Mouse (Mus musculus) kidney, embryonic 16.5 days (tissue): ENCODE measurements around the gene Aox4. TPM values are rescaled to one million over a fixed set of nuclear protein-coding genes. Genes with fewer than 3 reads are reported as not detected.

Experiments
- ATAC-seq: fragments of 200-750 bp; cut with Nextera tagmentation; 2 replicates; pipeline ENCODE4 v1.8.0; 2017; ENCODE audit warnings: moderate TSS enrichment; ENCODE audit not compliant: low FRiP score, low TSS enrichment
- H3K27ac ChIP-seq: fragments of 300-500 bp; sonication (generic); 2 replicates; pipeline ENCODE4 v1.5.1; 2014; ENCODE audit warnings: low read length
- H3K27me3 ChIP-seq: fragments of 300-500 bp; sonication (generic); 2 replicates; pipeline ENCODE4 v1.6.1; 2014; ENCODE audit warnings: low read length, control low read depth, mixed read lengths; ENCODE audit not compliant: insufficient read depth
- H3K36me3 ChIP-seq: fragments of 300-500 bp; sonication (generic); 2 replicates; pipeline ENCODE4 v1.6.1; 2014; ENCODE audit warnings: low read length, control low read depth, mixed read lengths; ENCODE audit not compliant: insufficient read depth
- H3K4me1 ChIP-seq: fragments of 300-500 bp; sonication (generic); 2 replicates; pipeline ENCODE4 v1.6.1; 2014; ENCODE audit warnings: low read length, control low read depth, mixed read lengths; ENCODE audit not compliant: insufficient read depth
- H3K4me2 ChIP-seq: fragments of 300-500 bp; sonication (generic); replicated peaks from 2 replicates; pipeline ENCODE4 v1.6.1; 2014; ENCODE audit warnings: low read depth, low read length
- H3K4me3 ChIP-seq: fragments of 300-500 bp; sonication (generic); 2 replicates; pipeline ENCODE4 v1.5.1; 2014; ENCODE audit warnings: mild to moderate bottlenecking, low read length
- H3K9ac ChIP-seq: fragments of 300-500 bp; sonication (generic); replicated peaks from 2 replicates; pipeline ENCODE4 v1.6.1; 2014; ENCODE audit warnings: low read length
- H3K9me3 ChIP-seq: fragments of 300-500 bp; sonication (generic); 2 replicates; pipeline ENCODE4 v1.6.1; 2016; ENCODE audit warnings: low read length, control low read depth
- WGBS: fragments of 180-500 bp; shearing (Covaris S2); extraction: QIAGEN DNeasy Blood & Tissue Kit; methylation state at CpG from one replicate; pipeline ENCODE4 v1.1.7; 2014; 5-methylcytosine and 5-hydroxymethylcytosine counted together
- polyA plus RNA-seq: library from polyadenylated mRNA; unstranded; fragments of >200 nt; fragmentation: Nextera tagmentation; extraction: Ambion mirVana; gene quantifications from 2 replicates; pipeline ENCODE4 v1.2.1, GENCODE M21; 2015

Gene Aox4
- polyA plus RNA-seq: 0.02 TPM in 1 of 2 replicates, not detected in the other

DNA sequence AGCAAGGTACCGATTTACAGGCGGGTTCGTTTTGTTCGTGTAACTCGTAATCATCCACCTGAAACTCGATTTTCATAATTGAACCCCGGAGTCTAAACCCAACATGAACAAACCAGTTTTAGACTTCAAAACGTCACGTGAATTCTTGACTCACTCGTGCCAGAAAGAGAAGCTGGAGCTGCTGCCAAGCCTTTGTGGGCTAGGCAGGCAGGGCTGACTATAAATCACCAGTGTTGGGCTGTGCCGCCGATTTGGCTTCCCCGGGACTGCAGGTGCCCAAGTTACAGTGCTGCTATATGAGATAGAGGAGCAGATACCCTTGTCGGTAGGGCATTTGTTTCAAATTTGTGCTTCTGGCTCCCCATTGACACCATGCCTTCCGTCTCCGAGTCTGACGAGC is at the start of gene Aox4:
Gene Aox4, plus strand, starts transcription at position 195 of the 400 bp plus-strand sequence.
- no peak within 1 kb of the TSS for H3K9ac ChIP-seq
- no peaks in the 10 kb centered on the region for H3K36me3 ChIP-seq
- H3K4me3 ChIP-seq: no peak within 1 kb of the TSS
- ATAC-seq: no peak
- no peaks in the 10 kb centered on the region for H3K4me1 ChIP-seq
- no peak within 1 kb of the TSS for H3K4me2 ChIP-seq
- H3K27me3 ChIP-seq: no peaks in the 10 kb centered on the region
- no peak within 1 kb of the TSS for H3K27ac ChIP-seq
- 55% methylated on average over 17 of the region's 17 CpGs for WGBS
- H3K9me3 ChIP-seq: peaks cover 2% of the 10 kb centered on the region; the same call in 1 of the 2 replicates

DNA sequence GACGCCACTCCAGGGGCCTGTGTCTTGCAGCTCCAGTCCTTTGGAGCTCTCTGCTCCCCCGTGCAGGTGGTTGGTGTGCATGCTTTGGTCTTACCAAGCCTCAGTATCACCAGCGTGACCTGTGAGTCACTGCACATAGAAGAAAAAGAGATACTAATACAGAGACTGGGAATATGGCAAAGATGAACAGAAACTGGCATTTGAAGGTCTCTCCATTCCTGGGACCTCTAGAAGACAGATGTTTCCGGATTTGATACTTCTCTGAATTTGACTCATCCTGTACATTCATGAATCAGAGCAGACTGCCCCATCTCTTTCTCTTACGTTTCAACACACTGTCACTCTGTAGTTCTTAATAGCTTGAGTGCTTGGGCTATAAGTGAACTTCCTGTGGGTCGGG is 40.3 kb upstream of the Aox4 start:
- Histone ChIP-seq H3K9me3 (no peaks in the 10 kb centered on the region), H3K27ac (no peak overlapping the region), H3K4me3 (no peak overlapping the region), H3K4me2 (no peak overlapping the region), H3K36me3 (no peaks in the 10 kb centered on the region), H3K9ac (no peak overlapping the region), H3K27me3 (no peaks in the 10 kb centered on the region), H3K4me1 (no peaks in the 10 kb centered on the region)
- 70% methylated on average over 6 of the region's 6 CpGs for WGBS
- no peak for ATAC-seq

DNA sequence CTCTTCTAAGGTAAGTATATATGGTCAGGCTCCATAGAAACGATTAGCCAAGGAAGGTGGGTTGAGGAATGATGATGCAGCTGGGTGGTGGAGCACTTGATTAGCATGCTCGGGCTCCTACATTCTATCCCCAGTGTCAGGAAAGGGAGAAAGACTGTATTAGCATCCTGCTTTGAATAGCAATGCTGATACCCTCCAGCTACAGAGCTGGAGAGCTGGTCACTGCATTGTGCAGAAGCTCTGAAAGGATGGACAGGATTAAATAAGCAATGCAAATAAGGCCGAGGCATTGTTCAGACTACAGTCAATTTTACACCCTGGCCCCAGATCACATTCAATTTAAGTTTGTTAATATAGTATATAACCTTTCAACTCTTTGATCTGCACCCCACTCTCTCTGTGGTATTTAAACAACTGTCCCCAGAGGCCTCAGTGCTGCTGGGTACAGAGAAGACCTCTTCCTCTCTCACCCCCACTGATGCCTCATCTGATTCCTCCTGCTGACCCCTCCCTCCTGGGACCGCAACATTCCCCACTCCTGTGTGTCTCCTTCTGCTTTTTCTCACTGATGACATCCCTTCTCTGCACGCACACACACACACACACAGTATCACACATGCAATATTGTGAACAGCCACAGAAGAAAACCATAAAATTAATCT is 21.6 kb upstream of the Aox4 start:
- no peak for ATAC-seq
- Histone ChIP-seq H3K27ac (no peak overlapping the region), H3K36me3 (no peaks in the 10 kb centered on the region), H3K9me3 (no peaks in the 10 kb centered on the region), H3K4me1 (no peaks in the 10 kb centered on the region), H3K27me3 (no peaks in the 10 kb centered on the region), H3K4me3 (no peak overlapping the region), H3K4me2 (no peak overlapping the region), H3K9ac (no peak overlapping the region)
- WGBS: 64% methylated on average over 5 of the region's 5 CpGs

DNA sequence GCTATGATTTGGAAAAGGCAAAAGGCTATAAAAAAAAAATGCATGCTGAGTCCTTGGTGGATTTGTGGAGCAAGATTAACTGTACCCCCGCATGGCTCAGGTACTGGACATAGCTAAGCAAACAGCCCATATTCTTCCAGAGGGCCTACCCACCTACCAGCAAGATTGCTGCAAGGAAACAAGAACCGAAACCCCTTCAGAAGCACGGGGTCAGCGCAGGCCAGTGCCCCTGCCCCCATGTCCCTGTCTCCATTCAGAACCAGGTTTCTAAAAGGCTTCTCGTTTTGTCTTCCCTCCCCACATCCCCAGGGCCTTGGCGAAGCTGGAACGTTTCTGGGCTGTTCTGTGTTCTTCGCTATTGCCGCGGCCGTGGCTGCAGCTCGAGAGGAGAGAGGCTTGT is 15.9 kb upstream of the Aox4 start:
- Histone ChIP-seq H3K9me3 (no peaks in the 10 kb centered on the region), H3K27ac (no peak overlapping the region), H3K27me3 (no peaks in the 10 kb centered on the region), H3K9ac (no peak overlapping the region), H3K4me3 (no peak overlapping the region), H3K4me1 (no peaks in the 10 kb centered on the region), H3K36me3 (no peaks in the 10 kb centered on the region), H3K4me2 (no peak overlapping the region)
- WGBS: 75% methylated on average over 12 of the region's 12 CpGs
- ATAC-seq: no peak

DNA sequence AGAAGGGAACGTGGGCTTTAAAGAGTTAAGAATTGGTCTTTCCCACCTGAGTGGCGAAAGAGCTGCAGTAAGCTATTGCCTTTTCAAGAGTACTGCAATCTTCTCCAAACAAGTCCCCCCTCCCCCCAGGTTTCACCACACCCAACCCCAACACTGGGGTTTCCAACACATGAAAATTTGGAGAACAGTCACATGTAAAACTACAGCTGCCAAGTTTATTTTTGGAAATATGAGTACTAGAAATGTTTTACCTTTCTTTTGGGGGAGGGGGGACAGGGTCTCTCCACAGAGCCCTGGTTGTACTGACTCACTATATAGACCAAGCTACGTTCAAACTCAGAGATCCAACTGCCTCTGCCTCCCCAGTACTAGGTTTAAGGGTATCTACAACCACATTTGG is 15.2 kb upstream of the Aox4 start:
- 79% methylated on average over 3 of the region's 3 CpGs for WGBS
- no peak for ATAC-seq
- H3K4me3 ChIP-seq: no peak overlapping the region
- no peaks in the 10 kb centered on the region for H3K4me1 ChIP-seq
- no peak overlapping the region for H3K4me2 ChIP-seq
- no peaks in the 10 kb centered on the region for H3K27me3 ChIP-seq
- H3K36me3 ChIP-seq: no peaks in the 10 kb centered on the region
- no peak overlapping the region for H3K9ac ChIP-seq
- no peak overlapping the region for H3K27ac ChIP-seq
- no peaks in the 10 kb centered on the region for H3K9me3 ChIP-seq

DNA sequence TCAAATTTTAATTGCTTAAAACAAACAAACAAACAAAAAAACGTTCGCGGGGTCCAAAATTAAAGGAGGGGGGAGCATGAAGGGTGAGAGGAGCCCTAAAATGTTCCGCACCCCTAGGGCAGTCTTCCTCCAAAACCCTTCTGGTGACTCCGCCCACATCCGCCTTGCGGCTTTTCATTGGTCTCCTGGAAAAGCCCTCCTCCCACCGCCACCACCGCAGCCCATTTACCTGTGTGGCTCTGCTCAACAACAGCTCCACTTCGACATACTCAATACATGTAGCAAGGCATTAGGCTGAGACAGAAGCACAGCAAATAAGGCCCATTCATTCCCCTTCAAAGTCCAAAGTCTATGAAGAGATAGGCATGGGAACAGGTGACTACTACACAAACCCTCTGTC is 14.7 kb upstream of the Aox4 start:
- H3K4me2 ChIP-seq: peak overlapping the region; percentile 25; the same call in 1 of the 2 replicates
- no peak overlapping the region for H3K4me3 ChIP-seq
- no peak for ATAC-seq
- H3K9ac ChIP-seq: no peak overlapping the region
- no peaks in the 10 kb centered on the region for H3K36me3 ChIP-seq
- 24% methylated on average over 10 of the region's 10 CpGs for WGBS
- H3K27me3 ChIP-seq: no peaks in the 10 kb centered on the region
- no peak overlapping the region for H3K27ac ChIP-seq
- H3K9me3 ChIP-seq: no peaks in the 10 kb centered on the region
- no peaks in the 10 kb centered on the region for H3K4me1 ChIP-seq

DNA sequence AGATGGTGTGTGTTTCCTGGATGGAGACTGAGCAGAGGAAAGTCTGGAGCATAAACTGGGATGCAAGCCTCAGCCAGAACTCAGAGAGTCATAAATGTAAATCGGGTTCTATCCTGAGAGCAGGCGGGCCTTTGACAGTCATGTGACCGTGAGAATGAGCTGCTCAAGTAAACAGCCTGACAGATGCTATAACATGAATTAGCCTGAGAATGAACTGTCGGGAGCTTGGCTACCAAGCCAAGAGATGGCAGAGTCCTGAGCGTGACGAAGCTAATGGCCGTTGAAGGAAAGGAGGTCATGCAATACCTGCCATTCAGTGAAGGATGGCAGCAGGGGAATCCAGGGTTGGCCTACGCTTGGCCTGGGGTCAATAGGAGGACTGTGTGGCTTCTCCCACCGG is 13.2 kb upstream of the Aox4 start:
- Histone ChIP-seq H3K4me3 (no peak overlapping the region), H3K27ac (no peak overlapping the region), H3K4me1 (no peaks in the 10 kb centered on the region), H3K36me3 (no peaks in the 10 kb centered on the region), H3K9me3 (no peaks in the 10 kb centered on the region), H3K4me2 (0 out of 2 replicates have a peak overlapping the region, but pooled peaks have one; percentile 1), H3K27me3 (no peaks in the 10 kb centered on the region), H3K9ac (no peak overlapping the region)
- WGBS: 20% methylated on average over 9 of the region's 9 CpGs
- ATAC-seq: peak; percentile 67; the same call in 1 of the 2 replicates

DNA sequence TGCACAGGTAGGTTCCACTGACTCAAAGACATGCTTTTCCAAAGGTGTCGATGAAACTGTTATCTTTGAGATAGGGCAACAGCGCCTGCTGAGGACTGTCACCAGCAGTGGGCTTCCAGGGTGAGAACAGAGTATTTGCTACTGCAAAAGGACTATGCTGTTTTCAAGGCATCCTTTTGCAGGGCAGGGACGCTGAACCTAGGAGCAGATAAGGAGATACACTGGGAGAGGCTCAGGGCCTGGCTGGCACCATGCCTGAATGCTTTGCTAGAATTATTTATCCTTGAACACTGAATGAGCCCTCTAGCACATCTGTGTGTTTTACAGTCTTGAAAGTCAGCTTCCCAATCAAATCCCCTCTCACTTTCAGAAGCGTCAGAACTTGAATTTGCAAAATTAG is 11.8 kb upstream of the Aox4 start:
- no peaks in the 10 kb centered on the region for H3K9me3 ChIP-seq
- WGBS: 79% methylated on average over 4 of the region's 4 CpGs
- no peaks in the 10 kb centered on the region for H3K4me1 ChIP-seq
- ATAC-seq: no peak
- H3K4me3 ChIP-seq: no peak overlapping the region
- H3K36me3 ChIP-seq: no peaks in the 10 kb centered on the region
- no peak overlapping the region for H3K4me2 ChIP-seq
- H3K9ac ChIP-seq: no peak overlapping the region
- no peaks in the 10 kb centered on the region for H3K27me3 ChIP-seq
- no peak overlapping the region for H3K27ac ChIP-seq

DNA sequence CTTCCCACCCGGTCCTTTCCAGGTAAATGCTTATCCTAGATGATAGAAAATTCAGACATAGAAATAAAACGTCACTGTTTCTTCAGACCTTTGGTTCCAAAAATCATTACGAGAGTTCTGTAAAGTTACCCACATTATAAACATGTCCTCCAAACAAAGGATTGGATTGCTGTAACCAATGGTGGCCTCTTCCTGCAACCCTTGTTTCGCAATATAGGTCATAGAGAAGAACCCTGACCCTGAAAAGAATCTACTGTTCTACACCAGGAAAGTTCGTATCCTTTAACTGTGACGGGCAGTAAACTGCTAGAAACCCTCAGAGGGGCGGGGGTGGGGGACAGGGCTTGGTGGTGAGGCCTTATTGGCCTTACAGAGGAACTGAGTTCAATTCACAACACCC is 2.6 kb downstream of the Aox4 start:
- Histone ChIP-seq H3K4me1 (no peaks in the 10 kb centered on the region), H3K27ac (no peak overlapping the region), H3K9ac (no peak overlapping the region), H3K27me3 (no peaks in the 10 kb centered on the region), H3K9me3 (peaks cover 5% of the 10 kb centered on the region; the same call in 1 of the 2 replicates), H3K36me3 (no peaks in the 10 kb centered on the region), H3K4me3 (no peak overlapping the region), H3K4me2 (no peak overlapping the region)
- WGBS: 73% methylated on average over 7 of the region's 7 CpGs
- no peak for ATAC-seq

DNA sequence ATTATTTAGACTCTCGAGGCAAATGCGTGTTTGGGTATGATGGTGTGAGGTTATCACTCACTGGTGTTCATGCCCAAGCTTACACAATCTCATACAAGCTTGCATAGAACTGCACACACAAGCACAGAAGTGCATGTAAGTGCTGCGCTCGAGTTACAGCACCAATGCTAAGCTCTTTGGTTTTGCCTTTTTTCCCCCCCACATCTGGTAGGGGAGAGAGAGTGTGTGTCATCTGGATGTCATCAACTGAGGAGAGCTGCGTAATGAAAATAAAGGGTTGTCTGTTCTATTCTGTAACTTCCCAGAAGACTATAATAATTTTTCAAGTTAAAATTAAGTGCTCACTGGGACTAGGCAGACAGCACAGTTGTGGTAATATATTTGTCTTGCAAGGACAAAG is 3.6 kb downstream of the Aox4 start:
- H3K9ac ChIP-seq: no peak overlapping the region
- no peaks in the 10 kb centered on the region for H3K4me1 ChIP-seq
- H3K27ac ChIP-seq: no peak overlapping the region
- no peaks in the 10 kb centered on the region for H3K27me3 ChIP-seq
- 78% methylated on average over 5 of the region's 5 CpGs for WGBS
- no peak overlapping the region for H3K4me2 ChIP-seq
- H3K9me3 ChIP-seq: peaks cover 5% of the 10 kb centered on the region; the same call in 1 of the 2 replicates
- ATAC-seq: no peak
- no peaks in the 10 kb centered on the region for H3K36me3 ChIP-seq
- H3K4me3 ChIP-seq: no peak overlapping the region
